9 mouse cellular contexts compared by ENCODE assay signal in genomic region chr8:84797971-84798370, GRCm38 (mm10). TPM values are rescaled to one million over a fixed set of nuclear protein-coding genes. Genes with fewer than 3 reads are reported as not detected.
DNase-seq lines count a peak whose midpoint lies in the region; ATAC-seq and TF ChIP-seq lines count a peak whose summit lies in the region.
"Had no signal": no experiment of that assay in that cellular context is flagged by ENCODE, and none has a peak within 500 bp of the region (broad histone marks: within the 10 kb centered on the region; RNA-seq: fewer than 3 reads in every experiment).

No protein-coding gene starts in this region.

- peak overlapping the region; percentile 90; the same call in 1 of the 2 replicates for H3K4me3 ChIP-seq in heart, embryonic 16.5 days (ENCODE audit: low read length)
- H3K4me3 ChIP-seq in heart, embryonic 11.5 days (ENCODE audit: low read depth, low read length) = no peak overlapping the region
- H3K4me3 ChIP-seq in hindbrain, postnatal 0 days (ENCODE audit: low read length) = peak overlapping the region; percentile 83
- H3K4me3 ChIP-seq in stomach, postnatal 0 days (ENCODE audit: low read depth, low read length) = peak overlapping the region; percentile 10; the same call in 1 of the 2 replicates
- no peak overlapping the region for H3K4me3 ChIP-seq in liver, postnatal 0 days (ENCODE audit: low read depth, low read length)

- H3K4me2 ChIP-seq in heart, embryonic 16.5 days (ENCODE audit: low read depth, low read length) = peak overlapping the region; percentile 76; the same call in 1 of the 2 replicates
- H3K4me2 ChIP-seq in heart, embryonic 11.5 days = no peak overlapping the region
- peak overlapping the region; percentile 80 for H3K4me2 ChIP-seq in hindbrain, postnatal 0 days (ENCODE audit: low read depth, low read length)
- H3K4me2 ChIP-seq in stomach, postnatal 0 days (replicated peaks; ENCODE audit: low read depth) = peak overlapping the region; percentile 76
- no peak overlapping the region for H3K4me2 ChIP-seq in liver, postnatal 0 days (ENCODE audit: low read depth, low read length)

- no peak overlapping the region; the same call in 1 of the 2 replicates for H3K9ac ChIP-seq in heart, embryonic 16.5 days (ENCODE audit: low read length)
- H3K9ac ChIP-seq in heart, embryonic 11.5 days (ENCODE audit: low read depth, low read length) = no peak overlapping the region
- peak overlapping the region; percentile 97 for H3K9ac ChIP-seq in hindbrain, postnatal 0 days (replicated peaks; ENCODE audit: low read length)
- peak overlapping the region; percentile 97 for H3K9ac ChIP-seq in stomach, postnatal 0 days (ENCODE audit: low read length)
- no peak overlapping the region for H3K9ac ChIP-seq in liver, postnatal 0 days (replicated peaks)

- ATAC-seq in heart, embryonic 16.5 days (replicated peaks; ENCODE audit: extremely low read depth, insufficient read depth, low FRiP score) = no peak
- ATAC-seq in heart, embryonic 11.5 days (replicated peaks; ENCODE audit: insufficient number of reproducible peaks, low FRiP score, low TSS enrichment) = no peak
- no peak for ATAC-seq in hindbrain, postnatal 0 days
- no peak for ATAC-seq in stomach, postnatal 0 days (ENCODE audit: low FRiP score, low TSS enrichment)
- ATAC-seq in liver, postnatal 0 days = no peak

- peaks cover 20% of the 10 kb centered on the region for H3K27me3 ChIP-seq in heart, embryonic 16.5 days (ENCODE audit: control insufficient read depth, insufficient read depth, low read length)
- peaks cover 86% of the 10 kb centered on the region for H3K27me3 ChIP-seq in heart, embryonic 11.5 days (ENCODE audit: control insufficient read depth, insufficient read depth, low read length)
- peaks cover 5% of the 10 kb centered on the region; the same call in 1 of the 2 replicates for H3K27me3 ChIP-seq in hindbrain, postnatal 0 days (ENCODE audit: insufficient read depth, low read length)
- no peaks in the 10 kb centered on the region for H3K27me3 ChIP-seq in stomach, postnatal 0 days (ENCODE audit: control insufficient read depth, insufficient read depth, low read length)
- H3K27me3 ChIP-seq in liver, postnatal 0 days (ENCODE audit: insufficient read depth, low read length) = peaks cover 18% of the 10 kb centered on the region

- no peak for TF ChIP-seq CTCF in hindbrain, postnatal 0 days (IDR thresholded peaks at IDR 0.05; ENCODE audit: low read depth)
- no peak for TF ChIP-seq CTCF in stomach, postnatal 0 days (IDR thresholded peaks at IDR 0.05; ENCODE audit: low read depth)
- TF ChIP-seq CTCF in liver, postnatal 0 days (IDR thresholded peaks at IDR 0.05; ENCODE audit: low read depth) = no peak

- no peaks in the 10 kb centered on the region for H3K9me3 ChIP-seq in heart, embryonic 16.5 days (replicated peaks; ENCODE audit: control insufficient read depth, low read length)
- H3K9me3 ChIP-seq in heart, embryonic 11.5 days (replicated peaks; ENCODE audit: control insufficient read depth, low read length) = no peaks in the 10 kb centered on the region
- no peaks in the 10 kb centered on the region for H3K9me3 ChIP-seq in hindbrain, postnatal 0 days (ENCODE audit: low read length)
- H3K9me3 ChIP-seq in stomach, postnatal 0 days (ENCODE audit: control insufficient read depth, low read length) = no peaks in the 10 kb centered on the region
- no peaks in the 10 kb centered on the region for H3K9me3 ChIP-seq in liver, postnatal 0 days (ENCODE audit: low read length)

- peaks cover 27% of the 10 kb centered on the region for H3K4me1 ChIP-seq in heart, embryonic 16.5 days (ENCODE audit: control insufficient read depth, insufficient read depth, low read length)
- H3K4me1 ChIP-seq in heart, embryonic 11.5 days (ENCODE audit: control insufficient read depth, insufficient read depth, low read length) = peaks cover 9% of the 10 kb centered on the region; the same call in 1 of the 2 replicates
- peaks cover 12% of the 10 kb centered on the region for H3K4me1 ChIP-seq in hindbrain, postnatal 0 days (ENCODE audit: insufficient read depth, low read length)
- peaks cover 15% of the 10 kb centered on the region for H3K4me1 ChIP-seq in stomach, postnatal 0 days (replicated peaks; ENCODE audit: control insufficient read depth, insufficient read depth)
- H3K4me1 ChIP-seq in liver, postnatal 0 days (ENCODE audit: insufficient read depth) = peaks cover 10% of the 10 kb centered on the region

- WGBS in heart, embryonic 16.5 days = 81% methylated on average over 6 of the region's 6 CpGs
- 75% methylated on average over 6 of the region's 6 CpGs for WGBS in heart, embryonic 11.5 days (ENCODE audit: insufficient replicate concordance)
- WGBS in hindbrain, postnatal 0 days = 40% methylated on average over 6 of the region's 6 CpGs
- WGBS in stomach, postnatal 0 days = 79% methylated on average over 6 of the region's 6 CpGs
- 75% methylated on average over 6 of the region's 6 CpGs for WGBS in liver, postnatal 0 days (ENCODE audit: insufficient replicate concordance)

- TF ChIP-seq EP300 in stomach, postnatal 0 days (optimal IDR thresholded peaks at IDR 0.05) = no peak
- TF ChIP-seq EP300 in liver, postnatal 0 days (IDR thresholded peaks at IDR 0.05; ENCODE audit: low read depth) = no peak

- H3K27ac ChIP-seq in heart, embryonic 16.5 days (ENCODE audit: low read length) = no peak overlapping the region
- H3K27ac ChIP-seq in heart, embryonic 11.5 days (ENCODE audit: low read depth, low read length) = no peak overlapping the region
- H3K27ac ChIP-seq in hindbrain, postnatal 0 days = peak overlapping the region; percentile 93
- H3K27ac ChIP-seq in stomach, postnatal 0 days (replicated peaks) = no peak overlapping the region
- H3K27ac ChIP-seq in liver, postnatal 0 days (ENCODE audit: low read depth) = no peak overlapping the region

- DNase-seq in right cerebral cortex, postnatal 25 days = peak; percentile 36
- DNase-seq in right cerebral cortex, postnatal 36 days (ENCODE audit: low spot score in 2 of 2) = no peak
- peak; percentile 66 for DNase-seq in hindbrain, postnatal 0 days (ENCODE audit: low spot score)
- no peak for DNase-seq in stomach, postnatal 0 days (ENCODE audit: low spot score)
- DNase-seq in urinary bladder, postnatal 14 days (ENCODE audit: low spot score) = no peak
- no peak for DNase-seq in liver, postnatal 0 days
- DNase-seq: kidney, postnatal 25 days had no signal

- H3K36me3 ChIP-seq in heart, embryonic 16.5 days (ENCODE audit: control insufficient read depth, insufficient read depth) = no peaks in the 10 kb centered on the region
- no peaks in the 10 kb centered on the region for H3K36me3 ChIP-seq in heart, embryonic 11.5 days (ENCODE audit: control insufficient read depth, insufficient read depth, low read length)
- no peaks in the 10 kb centered on the region for H3K36me3 ChIP-seq in hindbrain, postnatal 0 days (ENCODE audit: insufficient read depth, low read length)
- no peaks in the 10 kb centered on the region; the same call in 1 of the 2 replicates for H3K36me3 ChIP-seq in stomach, postnatal 0 days (ENCODE audit: control insufficient read depth, insufficient read depth, low read length)
- no peaks in the 10 kb centered on the region for H3K36me3 ChIP-seq in liver, postnatal 0 days (replicated peaks; ENCODE audit: insufficient read depth, low read length)

RNA-seq across cellular contexts. Expression of gene Nfix, which starts 2.2 kb away (rescaled TPM):
- polyA plus RNA-seq in heart, embryonic 16.5 days (2015; fragmentation: Nextera tagmentation; extraction: Ambion mirVana) = 12.7 and 15.9 TPM in 2 replicates
- 6.1 and 7.6 TPM in 2 replicates for polyA plus RNA-seq in heart, embryonic 11.5 days (2014; fragmentation: Nextera tagmentation; extraction: Ambion mirVana)
- total RNA-seq in hindbrain, postnatal 0 days (2014; rRNA removed) = 90.4 and 92.5 TPM in 2 replicates
- 123 and 126 TPM in 2 replicates for polyA plus RNA-seq in hindbrain, postnatal 0 days (2015; fragmentation: Nextera tagmentation; extraction: Ambion mirVana)
- 36.5 and 36.6 TPM in 2 replicates for polyA plus RNA-seq in stomach, postnatal 0 days (2015; fragmentation: Nextera tagmentation; extraction: Ambion mirVana)
- polyA plus RNA-seq in liver, postnatal 0 days (2015; fragmentation: Nextera tagmentation; extraction: Ambion mirVana) = 4.7 and 5.4 TPM in 2 replicates

RNA-seq across cellular contexts. Expression of gene Dand5, which starts 24.7 kb away (rescaled TPM):
- 6.6 and 6.8 TPM in 2 replicates for polyA plus RNA-seq in heart, embryonic 16.5 days (2015; fragmentation: Nextera tagmentation; extraction: Ambion mirVana)
- 5.0 and 6.0 TPM in 2 replicates for polyA plus RNA-seq in heart, embryonic 11.5 days (2014; fragmentation: Nextera tagmentation; extraction: Ambion mirVana)
- 6.6 and 7.2 TPM in 2 replicates for total RNA-seq in hindbrain, postnatal 0 days (2014; rRNA removed)
- 12.3 and 12.5 TPM in 2 replicates for polyA plus RNA-seq in hindbrain, postnatal 0 days (2015; fragmentation: Nextera tagmentation; extraction: Ambion mirVana)
- polyA plus RNA-seq in stomach, postnatal 0 days (2015; fragmentation: Nextera tagmentation; extraction: Ambion mirVana) = 3.3 TPM in 2 replicates
- 2.4 and 2.5 TPM in 2 replicates for polyA plus RNA-seq in liver, postnatal 0 days (2015; fragmentation: Nextera tagmentation; extraction: Ambion mirVana)

RNA-seq across cellular contexts. Expression of gene Gadd45gip1, which starts 33.4 kb away (rescaled TPM):
- polyA plus RNA-seq in heart, embryonic 16.5 days (2015; fragmentation: Nextera tagmentation; extraction: Ambion mirVana) = 47.7 and 48.3 TPM in 2 replicates
- 51.5 and 52.2 TPM in 2 replicates for polyA plus RNA-seq in heart, embryonic 11.5 days (2014; fragmentation: Nextera tagmentation; extraction: Ambion mirVana)
- 33.0 and 34.1 TPM in 2 replicates for total RNA-seq in hindbrain, postnatal 0 days (2014; rRNA removed)
- polyA plus RNA-seq in hindbrain, postnatal 0 days (2015; fragmentation: Nextera tagmentation; extraction: Ambion mirVana) = 43.4 and 45.3 TPM in 2 replicates
- polyA plus RNA-seq in stomach, postnatal 0 days (2015; fragmentation: Nextera tagmentation; extraction: Ambion mirVana) = 38.5 and 39.3 TPM in 2 replicates
- 31.9 and 34.9 TPM in 2 replicates for polyA plus RNA-seq in liver, postnatal 0 days (2015; fragmentation: Nextera tagmentation; extraction: Ambion mirVana)

RNA-seq across cellular contexts. Expression of gene Rad23a, which starts 42.5 kb away (rescaled TPM):
- 128 and 131 TPM in 2 replicates for polyA plus RNA-seq in heart, embryonic 16.5 days (2015; fragmentation: Nextera tagmentation; extraction: Ambion mirVana)
- 125 and 127 TPM in 2 replicates for polyA plus RNA-seq in heart, embryonic 11.5 days (2014; fragmentation: Nextera tagmentation; extraction: Ambion mirVana)
- 62.5 and 68.1 TPM in 2 replicates for total RNA-seq in hindbrain, postnatal 0 days (2014; rRNA removed)
- polyA plus RNA-seq in hindbrain, postnatal 0 days (2015; fragmentation: Nextera tagmentation; extraction: Ambion mirVana) = 90.6 and 98.0 TPM in 2 replicates
- polyA plus RNA-seq in stomach, postnatal 0 days (2015; fragmentation: Nextera tagmentation; extraction: Ambion mirVana) = 69.8 and 70.6 TPM in 2 replicates
- polyA plus RNA-seq in liver, postnatal 0 days (2015; fragmentation: Nextera tagmentation; extraction: Ambion mirVana) = 154 and 164 TPM in 2 replicates

RNA-seq across cellular contexts. Expression of gene Calr, which starts 48.8 kb away (rescaled TPM):
- 630 and 641 TPM in 2 replicates for polyA plus RNA-seq in heart, embryonic 16.5 days (2015; fragmentation: Nextera tagmentation; extraction: Ambion mirVana)
- 830 and 894 TPM in 2 replicates for polyA plus RNA-seq in heart, embryonic 11.5 days (2014; fragmentation: Nextera tagmentation; extraction: Ambion mirVana)
- 350 and 359 TPM in 2 replicates for total RNA-seq in hindbrain, postnatal 0 days (2014; rRNA removed)
- polyA plus RNA-seq in hindbrain, postnatal 0 days (2015; fragmentation: Nextera tagmentation; extraction: Ambion mirVana) = 418 and 457 TPM in 2 replicates
- polyA plus RNA-seq in stomach, postnatal 0 days (2015; fragmentation: Nextera tagmentation; extraction: Ambion mirVana) = 522 and 537 TPM in 2 replicates
- 331 and 375 TPM in 2 replicates for polyA plus RNA-seq in liver, postnatal 0 days (2015; fragmentation: Nextera tagmentation; extraction: Ambion mirVana)

Comparison
In these comparisons a context has a peak if more than half of its experiments do, and no peak if none do; other contexts are left out.
1. H3K4me2 ChIP-seq: peak in heart, embryonic 16.5 days (single experiment), hindbrain, postnatal 0 days (single experiment) and stomach, postnatal 0 days (single experiment); none in heart, embryonic 11.5 days (single experiment) and liver, postnatal 0 days (single experiment).
2. H3K4me3 ChIP-seq: peak in heart, embryonic 16.5 days (single experiment), hindbrain, postnatal 0 days (single experiment) and stomach, postnatal 0 days (single experiment); none in heart, embryonic 11.5 days (single experiment) and liver, postnatal 0 days (single experiment).
3. DNase-seq: peak in right cerebral cortex, postnatal 25 days (single experiment) and hindbrain, postnatal 0 days (single experiment); none in right cerebral cortex, postnatal 36 days (0 of 2), stomach, postnatal 0 days (single experiment), urinary bladder, postnatal 14 days (single experiment) and liver, postnatal 0 days (single experiment).
4. H3K9ac ChIP-seq: peak in hindbrain, postnatal 0 days (single experiment) and stomach, postnatal 0 days (single experiment); none in heart, embryonic 16.5 days (single experiment), heart, embryonic 11.5 days (single experiment) and liver, postnatal 0 days (single experiment).